Mouse (Mus musculus): ENCODE data around the gene Nmt1. TPM values are rescaled to one million over a fixed set of nuclear protein-coding genes. Genes with fewer than 3 reads are reported as not detected.

The Nmt1 gene
- polyA plus RNA-seq, 1 experiment from 2014 or later: 47.8 TPM

- H3K27me3 ChIP-seq: no peaks in the 10 kb centered on the region
- H3K36me3 ChIP-seq: peaks cover 73% of the 10 kb centered on the region
- ATAC-seq (ENCODE audit: low read depth) (no peak), DNase-seq (no peak)
- WGBS (ENCODE audit: insufficient replicate concordance): 90% methylated on average over 5 of the region's 5 CpGs
- no peak overlapping the region for H3K4me2 ChIP-seq
- H3K9me3 ChIP-seq (replicated peaks): no peaks in the 10 kb centered on the region
- no peak overlapping the region for H3K9ac ChIP-seq
- no peak overlapping the region for H3K4me3 ChIP-seq (replicated peaks)
- no peaks in the 10 kb centered on the region for H3K4me1 ChIP-seq (replicated peaks)
- no peak overlapping the region for H3K27ac ChIP-seq
Measured at GRCm38 (mm10) chr11:103049611-103050010, 21.6 kb downstream of the Nmt1 start.

GRCm38 (mm10) chr11:103050153-103050552 is 22.2 kb downstream of the Nmt1 start:
- Histone ChIP-seq H3K4me1 (replicated peaks) (no peaks in the 10 kb centered on the region), H3K9me3 (replicated peaks) (no peaks in the 10 kb centered on the region), H3K9ac (no peak overlapping the region), H3K4me3 (replicated peaks) (no peak overlapping the region), H3K27ac (no peak overlapping the region), H3K36me3 (peaks cover 70% of the 10 kb centered on the region), H3K4me2 (no peak overlapping the region), H3K27me3 (no peaks in the 10 kb centered on the region)
- no peak for DNase-seq
- 94% methylated on average over 9 of the region's 9 CpGs for WGBS (ENCODE audit: insufficient replicate concordance)
- no peak for ATAC-seq (ENCODE audit: low read depth)

- WGBS (ENCODE audit: insufficient replicate concordance): 80% methylated on average over 8 of the region's 8 CpGs
- no peak for ATAC-seq (ENCODE audit: low read depth)
- H3K9ac ChIP-seq: no peak overlapping the region
- no peaks in the 10 kb centered on the region for H3K27me3 ChIP-seq
- no peak overlapping the region for H3K4me3 ChIP-seq (replicated peaks)
- no peak for DNase-seq
- H3K4me2 ChIP-seq: no peak overlapping the region
- peaks cover 70% of the 10 kb centered on the region for H3K36me3 ChIP-seq
- no peaks in the 10 kb centered on the region for H3K4me1 ChIP-seq (replicated peaks)
- no peak overlapping the region for H3K27ac ChIP-seq
- no peaks in the 10 kb centered on the region for H3K9me3 ChIP-seq (replicated peaks)
Measured at GRCm38 (mm10) chr11:103051249-103051691, 23.3 kb downstream of the Nmt1 start.

- Histone ChIP-seq H3K9me3 (replicated peaks) (no peaks in the 10 kb centered on the region), H3K4me1 (replicated peaks) (no peaks in the 10 kb centered on the region), H3K9ac (no peak overlapping the region), H3K4me3 (replicated peaks) (no peak overlapping the region), H3K27ac (no peak overlapping the region), H3K36me3 (peaks cover 70% of the 10 kb centered on the region), H3K27me3 (no peaks in the 10 kb centered on the region), H3K4me2 (no peak overlapping the region)
- DNase-seq (no peak), ATAC-seq (ENCODE audit: low read depth) (no peak)
- WGBS (ENCODE audit: insufficient replicate concordance): 87% methylated on average over 6 of the region's 6 CpGs
Measured at GRCm38 (mm10) chr11:103052078-103052477, 24.1 kb downstream of the Nmt1 start.

GRCm38 (mm10) chr11:103053191-103054076 is 25.4 kb downstream of the Nmt1 start:
- Histone ChIP-seq H3K4me3 (replicated peaks) (no peak overlapping the region), H3K27me3 (no peaks in the 10 kb centered on the region), H3K27ac (no peak overlapping the region), H3K36me3 (peaks cover 77% of the 10 kb centered on the region), H3K4me1 (replicated peaks) (no peaks in the 10 kb centered on the region), H3K9ac (no peak overlapping the region), H3K4me2 (no peak overlapping the region), H3K9me3 (replicated peaks) (no peaks in the 10 kb centered on the region)
- 83% methylated on average over 18 of the region's 18 CpGs for WGBS (ENCODE audit: insufficient replicate concordance)
- DNase-seq (no peak), ATAC-seq (ENCODE audit: low read depth) (no peak)

- no peaks in the 10 kb centered on the region for H3K4me1 ChIP-seq (replicated peaks)
- 52% methylated on average over 6 of the region's 6 CpGs for WGBS (ENCODE audit: insufficient replicate concordance)
- H3K27me3 ChIP-seq: no peaks in the 10 kb centered on the region
- no peak overlapping the region for H3K4me2 ChIP-seq
- peaks cover 86% of the 10 kb centered on the region for H3K36me3 ChIP-seq
- ATAC-seq (ENCODE audit: low read depth): no peak
- peak; percentile 50 for DNase-seq
- no peaks in the 10 kb centered on the region for H3K9me3 ChIP-seq (replicated peaks)
- H3K27ac ChIP-seq: no peak overlapping the region
- H3K9ac ChIP-seq: no peak overlapping the region
- no peak overlapping the region for H3K4me3 ChIP-seq (replicated peaks)
Measured at GRCm38 (mm10) chr11:103054798-103055197, 26.8 kb downstream of the Nmt1 start.

- no peaks in the 10 kb centered on the region for H3K27me3 ChIP-seq
- WGBS (ENCODE audit: insufficient replicate concordance): 94% methylated on average over 7 of the region's 7 CpGs
- no peak overlapping the region for H3K4me2 ChIP-seq
- no peak overlapping the region for H3K27ac ChIP-seq
- H3K9me3 ChIP-seq (replicated peaks): no peaks in the 10 kb centered on the region
- ATAC-seq (ENCODE audit: low read depth) (no peak), DNase-seq (no peak)
- peaks cover 86% of the 10 kb centered on the region for H3K36me3 ChIP-seq
- H3K4me3 ChIP-seq (replicated peaks): no peak overlapping the region
- H3K9ac ChIP-seq: no peak overlapping the region
- H3K4me1 ChIP-seq (replicated peaks): no peaks in the 10 kb centered on the region
Measured at GRCm38 (mm10) chr11:103056636-103057035, 28.6 kb downstream of the Nmt1 start.

GRCm38 (mm10) chr11:103058499-103059085 is 30.6 kb downstream of the Nmt1 start:
- ATAC-seq (ENCODE audit: low read depth): no peak
- Histone ChIP-seq H3K9me3 (replicated peaks) (no peaks in the 10 kb centered on the region), H3K36me3 (peaks cover 85% of the 10 kb centered on the region), H3K9ac (no peak overlapping the region), H3K4me3 (replicated peaks) (no peak overlapping the region), H3K4me1 (replicated peaks) (no peaks in the 10 kb centered on the region), H3K4me2 (no peak overlapping the region), H3K27ac (no peak overlapping the region), H3K27me3 (no peaks in the 10 kb centered on the region)
- DNase-seq: no peak
- WGBS (ENCODE audit: insufficient replicate concordance): 78% methylated on average over 3 of the region's 3 CpGs

- no peaks in the 10 kb centered on the region for H3K4me1 ChIP-seq (replicated peaks)
- ATAC-seq (ENCODE audit: low read depth): no peak
- H3K4me3 ChIP-seq (replicated peaks): no peak overlapping the region
- no peak for DNase-seq
- peaks cover 87% of the 10 kb centered on the region for H3K36me3 ChIP-seq
- no peaks in the 10 kb centered on the region for H3K27me3 ChIP-seq
- H3K9me3 ChIP-seq (replicated peaks): no peaks in the 10 kb centered on the region
- 87% methylated on average over 14 of the region's 14 CpGs for WGBS (ENCODE audit: insufficient replicate concordance)
- no peak overlapping the region for H3K4me2 ChIP-seq
- no peak overlapping the region for H3K9ac ChIP-seq
- H3K27ac ChIP-seq: no peak overlapping the region
Measured at GRCm38 (mm10) chr11:103066191-103067050, 38.4 kb downstream of the Nmt1 start.

GRCm38 (mm10) chr11:103067051-103067361 is 39.0 kb downstream of the Nmt1 start:
- DNase-seq: no peak

GRCm38 (mm10) chr11:103067457-103068001 is 39.5 kb downstream of the Nmt1 start:
- DNase-seq: no peak
- Histone ChIP-seq H3K9ac (no peak overlapping the region), H3K36me3 (peaks cover 77% of the 10 kb centered on the region), H3K27me3 (no peaks in the 10 kb centered on the region), H3K27ac (no peak overlapping the region), H3K4me3 (replicated peaks) (no peak overlapping the region), H3K4me2 (no peak overlapping the region), H3K9me3 (replicated peaks) (no peaks in the 10 kb centered on the region), H3K4me1 (replicated peaks) (no peaks in the 10 kb centered on the region)
- 84% methylated on average over 8 of the region's 8 CpGs for WGBS (ENCODE audit: insufficient replicate concordance)
- no peak for ATAC-seq (ENCODE audit: low read depth)

More at GRCm38 (mm10) chr11:103067051-103067361, 39.0 kb downstream of the Nmt1 start:
- Histone ChIP-seq H3K4me3 (replicated peaks) (no peak overlapping the region), H3K4me1 (replicated peaks) (no peaks in the 10 kb centered on the region), H3K9ac (no peak overlapping the region), H3K27me3 (no peaks in the 10 kb centered on the region), H3K36me3 (peaks cover 82% of the 10 kb centered on the region), H3K27ac (no peak overlapping the region), H3K9me3 (replicated peaks) (no peaks in the 10 kb centered on the region), H3K4me2 (no peak overlapping the region)
- WGBS (ENCODE audit: insufficient replicate concordance): 90% methylated on average over 6 of the region's 6 CpGs
- no peak for ATAC-seq (ENCODE audit: low read depth)

All from liver, embryonic 13.5 days (tissue).